Mouse (Mus musculus): ENCODE measurements around the gene Gatm. TPM values are rescaled to one million over a fixed set of nuclear protein-coding genes. Genes with fewer than 3 reads are reported as not detected.

Gatm gene
- polyA plus RNA-seq, 1 experiment, result 65.2 TPM

GRCm38 (mm10) chr2:122601354-122601753 is 9.7 kb downstream of the Gatm start:
- Histone ChIP-seq H3ac (ENCODE audit: control insufficient read depth, insufficient read length) (no peak overlapping the region), H3K36me3 (ENCODE audit: control insufficient read depth, insufficient read depth) (peaks cover 13% of the 10 kb centered on the region), H3K27me3 (ENCODE audit: control insufficient read depth, insufficient read depth, insufficient read length) (no peaks in the 10 kb centered on the region), H3K4me2 (ENCODE audit: low read depth) (no peak overlapping the region), H3K4me3 (no peak overlapping the region), H3K79me2 (ENCODE audit: control insufficient read depth, insufficient read depth) (no peaks in the 10 kb centered on the region)
- TF ChIP-seq POLR2A (IDR thresholded peaks at IDR 0.05; ENCODE audit: insufficient read length, low read depth), result peak; percentile 22
- TF ChIP-seq MYOG (IDR thresholded peaks at IDR 0.05; ENCODE audit: control insufficient read depth in 1 of 3, insufficient read depth in 1 of 3, insufficient read length in 2 of 3, low read depth in 2 of 3), result peak; percentile 32 to 80 (median 41)
- TF ChIP-seq TCF3 (IDR thresholded peaks at IDR 0.05; ENCODE audit: insufficient read length, low read depth), result no peak
- no peak for TF ChIP-seq E2F4 (IDR thresholded peaks at IDR 0.05; ENCODE audit: insufficient read depth)
- TF ChIP-seq MYOD1 (IDR thresholded peaks at IDR 0.05; ENCODE audit: control insufficient read depth in 1 of 3, insufficient read length in 2 of 3, low read depth in 2 of 3), result peak in 2 of 3 experiments; percentile 65 to 80
- no peak for TF ChIP-seq POLR2AphosphoS2 (IDR thresholded peaks at IDR 0.05; ENCODE audit: insufficient read length, low read depth)
- TF ChIP-seq USF1 (IDR thresholded peaks at IDR 0.05; ENCODE audit: low read depth), result no peak
- TF ChIP-seq MAX (IDR thresholded peaks at IDR 0.05; ENCODE audit: low read depth), result no peak
- TF ChIP-seq REST (IDR thresholded peaks at IDR 0.05; ENCODE audit: insufficient read depth, insufficient read length), result no peak

- Histone ChIP-seq H3ac (ENCODE audit: control insufficient read depth, insufficient read length) (no peak overlapping the region), H3K36me3 (ENCODE audit: control insufficient read depth, insufficient read depth) (peaks cover 21% of the 10 kb centered on the region), H3K27me3 (ENCODE audit: control insufficient read depth, insufficient read depth, insufficient read length) (no peaks in the 10 kb centered on the region), H3K4me2 (ENCODE audit: low read depth) (no peak overlapping the region), H3K79me2 (ENCODE audit: control insufficient read depth, insufficient read depth) (no peaks in the 10 kb centered on the region), H3K4me3 (no peak overlapping the region)
- no peak for TF ChIP-seq POLR2AphosphoS2 (IDR thresholded peaks at IDR 0.05; ENCODE audit: insufficient read length, low read depth)
- no peak for TF ChIP-seq MAX (IDR thresholded peaks at IDR 0.05; ENCODE audit: low read depth)
- TF ChIP-seq MYOG (IDR thresholded peaks at IDR 0.05; ENCODE audit: control insufficient read depth in 1 of 3, insufficient read depth in 1 of 3, insufficient read length in 2 of 3, low read depth in 2 of 3), result peak in 2 of 3 experiments; percentile 24 to 30
- no peak for TF ChIP-seq TCF3 (IDR thresholded peaks at IDR 0.05; ENCODE audit: insufficient read length, low read depth)
- no peak for TF ChIP-seq E2F4 (IDR thresholded peaks at IDR 0.05; ENCODE audit: insufficient read depth)
- no peak for TF ChIP-seq SRF (IDR thresholded peaks at IDR 0.05; ENCODE audit: control insufficient read depth, insufficient read length, low read depth)
Observed at GRCm38 (mm10) chr2:122599736-122600135, 11.4 kb downstream of the Gatm start.

- H3K4me3 ChIP-seq, result no peak overlapping the region
Observed at GRCm38 (mm10) chr2:122595461-122595860, 15.6 kb downstream of the Gatm start.

GRCm38 (mm10) chr2:122591213-122591612 is 19.9 kb downstream of the Gatm start:
- Histone ChIP-seq H3K4me3 (no peak overlapping the region), H3K79me2 (ENCODE audit: control insufficient read depth, insufficient read depth) (no peaks in the 10 kb centered on the region), H3K36me3 (ENCODE audit: control insufficient read depth, insufficient read depth) (peaks cover 9% of the 10 kb centered on the region), H3K27me3 (ENCODE audit: control insufficient read depth, insufficient read depth, insufficient read length) (no peaks in the 10 kb centered on the region), H3K4me2 (ENCODE audit: low read depth) (no peak overlapping the region), H3ac (ENCODE audit: control insufficient read depth, insufficient read length) (no peak overlapping the region)
- TF ChIP-seq CEBPB (IDR thresholded peaks at IDR 0.05; ENCODE audit: insufficient read depth, poor library complexity, severe bottlenecking) (no peak), MYOD1 (IDR thresholded peaks at IDR 0.05; ENCODE audit: control insufficient read depth in 1 of 3, insufficient read length in 2 of 3, low read depth in 2 of 3) (no peak)

More at GRCm38 (mm10) chr2:122595461-122595860, 15.6 kb downstream of the Gatm start:
- H3K36me3 ChIP-seq (ENCODE audit: control insufficient read depth, insufficient read depth), result peaks cover 13% of the 10 kb centered on the region
- H3K79me2 ChIP-seq (ENCODE audit: control insufficient read depth, insufficient read depth), result no peaks in the 10 kb centered on the region
- no peak overlapping the region for H3ac ChIP-seq (ENCODE audit: control insufficient read depth, insufficient read length)
- no peak overlapping the region for H3K4me2 ChIP-seq (ENCODE audit: low read depth)
- no peak for TF ChIP-seq REST (IDR thresholded peaks at IDR 0.05; ENCODE audit: insufficient read depth, insufficient read length)
- TF ChIP-seq POLR2AphosphoS2 (IDR thresholded peaks at IDR 0.05; ENCODE audit: insufficient read length, low read depth), result no peak
- no peak for TF ChIP-seq USF1 (IDR thresholded peaks at IDR 0.05; ENCODE audit: low read depth)
- no peak for TF ChIP-seq TCF12 (IDR thresholded peaks at IDR 0.05; ENCODE audit: insufficient read depth, poor library complexity, severe bottlenecking)
- TF ChIP-seq TCF3 (IDR thresholded peaks at IDR 0.05; ENCODE audit: insufficient read length, low read depth), result no peak
- no peak for TF ChIP-seq POLR2A (IDR thresholded peaks at IDR 0.05; ENCODE audit: insufficient read length, low read depth)
- no peak for TF ChIP-seq SRF (IDR thresholded peaks at IDR 0.05; ENCODE audit: control insufficient read depth, insufficient read length, low read depth)
- TF ChIP-seq E2F4 (IDR thresholded peaks at IDR 0.05; ENCODE audit: insufficient read depth), result no peak
- TF ChIP-seq MAX (IDR thresholded peaks at IDR 0.05; ENCODE audit: low read depth), result no peak
- no peak for TF ChIP-seq MYOG (IDR thresholded peaks at IDR 0.05; ENCODE audit: control insufficient read depth in 1 of 3, insufficient read depth in 1 of 3, insufficient read length in 2 of 3, low read depth in 2 of 3)
- no peaks in the 10 kb centered on the region for H3K27me3 ChIP-seq (ENCODE audit: control insufficient read depth, insufficient read depth, insufficient read length)

GRCm38 (mm10) chr2:122590351-122590750 is 20.8 kb downstream of the Gatm start:
- TF ChIP-seq POLR2A (IDR thresholded peaks at IDR 0.05; ENCODE audit: insufficient read length, low read depth), result no peak
- TF ChIP-seq E2F4 (IDR thresholded peaks at IDR 0.05; ENCODE audit: insufficient read depth), result no peak
- TF ChIP-seq CEBPB (IDR thresholded peaks at IDR 0.05; ENCODE audit: insufficient read depth, poor library complexity, severe bottlenecking), result no peak
- TF ChIP-seq SRF (IDR thresholded peaks at IDR 0.05; ENCODE audit: control insufficient read depth, insufficient read length, low read depth), result no peak
- no peak for TF ChIP-seq MAX (IDR thresholded peaks at IDR 0.05; ENCODE audit: low read depth)
- no peak for TF ChIP-seq MYOD1 (IDR thresholded peaks at IDR 0.05; ENCODE audit: control insufficient read depth in 1 of 3, insufficient read length in 2 of 3, low read depth in 2 of 3)
- no peak for TF ChIP-seq REST (IDR thresholded peaks at IDR 0.05; ENCODE audit: insufficient read depth, insufficient read length)
- TF ChIP-seq TCF3 (IDR thresholded peaks at IDR 0.05; ENCODE audit: insufficient read length, low read depth), result no peak
- TF ChIP-seq USF1 (IDR thresholded peaks at IDR 0.05; ENCODE audit: low read depth), result no peak
- TF ChIP-seq TCF12 (IDR thresholded peaks at IDR 0.05; ENCODE audit: insufficient read depth, poor library complexity, severe bottlenecking), result no peak
- no peak for TF ChIP-seq POLR2AphosphoS2 (IDR thresholded peaks at IDR 0.05; ENCODE audit: insufficient read length, low read depth)
- Histone ChIP-seq H3K27me3 (ENCODE audit: control insufficient read depth, insufficient read depth, insufficient read length) (no peaks in the 10 kb centered on the region), H3K79me2 (ENCODE audit: control insufficient read depth, insufficient read depth) (no peaks in the 10 kb centered on the region), H3K36me3 (ENCODE audit: control insufficient read depth, insufficient read depth) (peaks cover 3% of the 10 kb centered on the region), H3K4me2 (ENCODE audit: low read depth) (no peak overlapping the region), H3ac (ENCODE audit: control insufficient read depth, insufficient read length) (no peak overlapping the region), H3K4me3 (no peak overlapping the region)
